Mouse (Mus musculus): ENCODE measurements at regions not wholly inside any gene's neighbourhood (a gene's known extent, or its start where the extent isn't known, plus 50 kb on each side); places are given as distances from the start of the nearest gene placed in this dataset.

DNA sequence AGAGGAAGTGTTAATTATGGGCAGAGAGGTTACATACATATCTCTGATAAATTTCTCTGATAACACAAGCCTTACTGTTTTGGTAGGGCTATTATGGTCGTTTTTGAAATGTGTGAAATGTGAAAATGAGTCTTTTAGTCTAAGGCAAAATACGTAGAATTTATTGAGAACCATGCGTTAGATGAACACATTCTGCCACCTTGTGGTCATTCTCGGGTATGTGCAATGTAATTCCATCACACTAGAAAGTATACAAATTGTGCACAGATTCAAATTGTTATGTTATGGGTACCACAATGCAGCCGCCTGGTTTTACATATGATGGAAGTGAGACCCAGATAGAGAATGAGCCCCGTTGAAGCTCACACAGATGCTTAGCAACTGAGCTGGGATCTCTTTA lies 138.7 kb downstream of the Cdr1 start:
- TF ChIP-seq CTCF (IDR thresholded peaks at IDR 0.05 in 2 of 3, conservative IDR thresholded peaks at IDR 0.05 in 1 of 3; ENCODE audit: control insufficient read depth in 1 of 3, insufficient read depth in 1 of 3, low read depth in 2 of 3, low read length in 3 of 3, poor library complexity in 1 of 3, severe bottlenecking in 1 of 3) (peak in 2 of 3 experiments; percentile 15 to 44; a peak in 2 of 6 replicates), UBTF (IDR thresholded peaks at IDR 0.05; ENCODE audit: borderline replicate concordance, insufficient read depth, low read depth, low read length) (no peak), RAD21 (IDR thresholded peaks at IDR 0.05; ENCODE audit: low read depth, low read length) (peak; percentile 53), ZC3H11A (IDR thresholded peaks at IDR 0.05; ENCODE audit: low read depth, low read length) (0 out of 2 replicates have a peak, but pooled peaks have one; percentile 12), SMC3 (IDR thresholded peaks at IDR 0.05; ENCODE audit: low read depth, low read length) (peak; percentile 37)
- no peaks in the 10 kb centered on the region for H3K36me3 ChIP-seq (ENCODE audit: control insufficient read depth in 1 of 2, insufficient read depth in 2 of 2, low read length in 2 of 2)
- H3K9me3 ChIP-seq (replicated peaks; ENCODE audit: insufficient read depth, low read length) = no peaks in the 10 kb centered on the region
- H3K9ac ChIP-seq (ENCODE audit: control insufficient read depth, low read depth, low read length, poor library complexity, severe bottlenecking) = no peak overlapping the region
- no peaks in the 10 kb centered on the region for H3K27me3 ChIP-seq (ENCODE audit: control insufficient read depth in 1 of 2, insufficient read depth in 2 of 2, low read length in 2 of 2)
- DNase-seq (ENCODE audit: low read depth, low spot score) = peak; percentile 7
- no peaks in the 10 kb centered on the region for H3K4me1 ChIP-seq (ENCODE audit: control insufficient read depth in 1 of 2, insufficient read depth in 2 of 2, low read length in 2 of 2)
- no peak overlapping the region for H3K27ac ChIP-seq (ENCODE audit: control insufficient read depth, low read depth, low read length)
- no peaks in the 10 kb centered on the region for H3K79me2 ChIP-seq (ENCODE audit: control insufficient read depth, insufficient read depth, low read length, poor library complexity)
- no peak overlapping the region for H3K4me3 ChIP-seq (ENCODE audit: control insufficient read depth in 1 of 2, insufficient read depth in 1 of 2, low read depth in 2 of 2, low read length in 2 of 2)

DNA sequence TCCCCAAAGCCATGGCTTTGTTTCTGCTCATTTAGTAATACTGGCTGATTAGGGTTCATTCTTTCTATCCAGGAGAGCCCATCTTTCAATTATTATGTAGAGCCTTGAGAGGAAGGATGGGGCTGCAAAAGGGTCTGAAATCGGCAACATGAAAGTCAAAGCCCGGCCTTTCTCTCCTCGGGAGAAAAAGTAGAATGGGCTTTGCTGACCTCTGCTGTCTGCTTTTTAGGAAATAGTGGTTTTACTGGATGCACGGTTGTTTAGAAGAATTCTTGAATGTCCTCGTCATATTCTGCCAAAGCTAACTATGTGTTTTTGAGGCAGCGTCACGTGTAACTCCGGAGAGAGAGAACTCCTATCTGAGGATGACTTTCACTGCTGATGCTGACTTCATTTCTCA lies 142.2 kb downstream of the Cdr1 start:
- Histone ChIP-seq H3K36me3 (ENCODE audit: control insufficient read depth in 1 of 2, insufficient read depth in 2 of 2, low read length in 2 of 2) (no peaks in the 10 kb centered on the region), H3K4me3 (ENCODE audit: control insufficient read depth in 1 of 2, insufficient read depth in 1 of 2, low read depth in 2 of 2, low read length in 2 of 2) (no peak overlapping the region), H3K4me1 (ENCODE audit: control insufficient read depth in 1 of 2, insufficient read depth in 2 of 2, low read length in 2 of 2) (no peaks in the 10 kb centered on the region), H3K9ac (ENCODE audit: control insufficient read depth, low read depth, low read length, poor library complexity, severe bottlenecking) (no peak overlapping the region), H3K27me3 (ENCODE audit: control insufficient read depth in 1 of 2, insufficient read depth in 2 of 2, low read length in 2 of 2) (no peaks in the 10 kb centered on the region), H3K9me3 (replicated peaks; ENCODE audit: insufficient read depth, low read length) (no peaks in the 10 kb centered on the region), H3K79me2 (ENCODE audit: control insufficient read depth, insufficient read depth, low read length, poor library complexity) (no peaks in the 10 kb centered on the region), H3K27ac (ENCODE audit: control insufficient read depth, low read depth, low read length) (no peak overlapping the region)
- TF ChIP-seq MAX (IDR thresholded peaks at IDR 0.05; ENCODE audit: low read length) (no peak), ETS1 (IDR thresholded peaks at IDR 0.05; ENCODE audit: low read depth, low read length) (no peak), POLR2AphosphoS5 (IDR thresholded peaks at IDR 0.05; ENCODE audit: borderline replicate concordance, low read depth, low read length) (no peak), JUND (IDR thresholded peaks at IDR 0.05; ENCODE audit: low read depth, low read length) (no peak), HCFC1 (IDR thresholded peaks at IDR 0.05; ENCODE audit: low read depth, low read length) (no peak), MYB (IDR thresholded peaks at IDR 0.05; ENCODE audit: low read depth, low read length) (no peak), RCOR1 (IDR thresholded peaks at IDR 0.05; ENCODE audit: low read depth, low read length) (no peak), SIN3A (IDR thresholded peaks at IDR 0.05; ENCODE audit: low read length) (no peak), ELF1 (IDR thresholded peaks at IDR 0.05; ENCODE audit: low read depth, low read length) (no peak), CHD2 (IDR thresholded peaks at IDR 0.05; ENCODE audit: low read length) (no peak), TBP (IDR thresholded peaks at IDR 0.05; ENCODE audit: low read depth, low read length) (no peak), USF1 (IDR thresholded peaks at IDR 0.05; ENCODE audit: low read depth, low read length) (no peak), BHLHE40 (IDR thresholded peaks at IDR 0.05; ENCODE audit: borderline replicate concordance, low read depth, low read length) (no peak), TCF12 (IDR thresholded peaks at IDR 0.05; ENCODE audit: low read depth, low read length) (no peak)
- DNase-seq (ENCODE audit: low read depth, low spot score) = no peak

Measured in MEL (cell line).